Mouse (Mus musculus): Measurements from ENCODE around the gene L1cam.
A peak's percentile ranks its signal among the peaks of the same experiment; 100 is the strongest.

The L1cam gene

GRCm38 (mm10) chrX:73875881-73876280 is 20.0 kb downstream of the L1cam start:
- no peak for DNase-seq

GRCm38 (mm10) chrX:73871956-73872355 is 23.9 kb downstream of the L1cam start:
- DNase-seq, result no peak

- DNase-seq, result no peak
Observed at GRCm38 (mm10) chrX:73871474-73871873, 24.4 kb downstream of the L1cam start.

- DNase-seq, result peak; percentile 44
Observed at GRCm38 (mm10) chrX:73869334-73869733, 26.6 kb downstream of the L1cam start.

- no peak for DNase-seq
Observed at GRCm38 (mm10) chrX:73867852-73868251, 28.1 kb downstream of the L1cam start.

GRCm38 (mm10) chrX:73867256-73867655 is 28.6 kb downstream of the L1cam start:
- peak; percentile 11 for DNase-seq

- DNase-seq, result peak; percentile 70
Observed at GRCm38 (mm10) chrX:73864692-73865091, 31.2 kb downstream of the L1cam start.

GRCm38 (mm10) chrX:73855087-73855408 is 40.9 kb downstream of the L1cam start:
- DNase-seq, result no peak

- no peak for DNase-seq
Observed at GRCm38 (mm10) chrX:73854326-73855086, 41.4 kb downstream of the L1cam start.

GRCm38 (mm10) chrX:73836691-73837090 is 59.2 kb downstream of the L1cam start:
- no peak for DNase-seq

- DNase-seq, result no peak
Observed at GRCm38 (mm10) chrX:73835731-73836130, 60.2 kb downstream of the L1cam start.

GRCm38 (mm10) chrX:73824185-73825151 is 71.4 kb downstream of the L1cam start, which contains the start of gene Pdzd4:
TSS of gene Pdzd4 (minus strand) at chrX:73824969.
- peak; percentile 73 for DNase-seq

GRCm38 (mm10) chrX:73823747-73824146 is 72.2 kb downstream of the L1cam start:
- peak; percentile 16 for DNase-seq

- no peak for DNase-seq
Observed at GRCm38 (mm10) chrX:73816596-73817314, 79.2 kb downstream of the L1cam start.

- DNase-seq, result peak; percentile 71
Observed at GRCm38 (mm10) chrX:73815072-73815471, 80.8 kb downstream of the L1cam start.

GRCm38 (mm10) chrX:73805814-73806213 is 90.1 kb downstream of the L1cam start:
- peak; percentile 19 for DNase-seq
